Mouse (Mus musculus): ENCODE data around the gene Eif3i. TPM values are rescaled to one million over a fixed set of nuclear protein-coding genes. Genes with fewer than 3 reads are reported as not detected.

The Eif3i gene
- total and polyA plus RNA-seq, 3 experiments: 133 to 241 (median 152) TPM

GRCm38 (mm10) chr4:129542592-129543141 is 57.8 kb downstream of the Eif3i start, which contains the start of gene Hdac1:
TSS of gene Hdac1 (minus strand) at chr4:129542713.
- peak; percentile 99 for ATAC-seq (ENCODE audit: extremely low read depth, insufficient number of reproducible peaks, low FRiP score, poor library complexity, severe bottlenecking)
- peak; percentile 100 for DNase-seq (ENCODE audit: low spot score)
- TF ChIP-seq TAL1 (conservative IDR thresholded peaks at IDR 0.05; ENCODE audit: low read depth, low read length): no peak
- no peak for TF ChIP-seq CTCF (IDR thresholded peaks at IDR 0.05; ENCODE audit: low read depth, low read length)
- peaks cover 53% of the 10 kb centered on the region for H3K4me1 ChIP-seq (ENCODE audit: insufficient read depth, low read depth, low read length)
- H3K4me3 ChIP-seq (ENCODE audit: low read depth, low read length): peak within 1 kb of the TSS; percentile 90
- H3K9me3 ChIP-seq (replicated peaks): no peaks in the 10 kb centered on the region
- no peaks in the 10 kb centered on the region for H3K27me3 ChIP-seq (ENCODE audit: insufficient read depth, low read length)
- H3K36me3 ChIP-seq (replicated peaks): peaks cover 29% of the 10 kb centered on the region

Other genes with a start within 250 kb of the Eif3i start
- gene Zbtb8a, start 222.5 kb downstream of the Eif3i start, total RNA-seq (2014; fragmentation: Nextera tagmentation): not detected in 2 replicates
- 0.64 and 0.87 TPM in 2 replicates for gene Zbtb8a, start 222.5 kb downstream of the Eif3i start, total RNA-seq (2017)
- 0.14 and 0.17 TPM in 2 replicates for gene Zbtb8a, start 222.5 kb downstream of the Eif3i start, polyA plus RNA-seq (2012)
- not detected in 2 replicates for gene Zbtb8b, start 159.8 kb downstream of the Eif3i start, total RNA-seq (2014; fragmentation: Nextera tagmentation)
- 0.06 and 0.16 TPM in 2 replicates for gene Zbtb8b, start 159.8 kb downstream of the Eif3i start, total RNA-seq (2017)
- gene Zbtb8b, start 159.8 kb downstream of the Eif3i start, polyA plus RNA-seq (2012): not detected in 2 replicates
- gene Bsdc1, start 139.1 kb downstream of the Eif3i start, total RNA-seq (2014; fragmentation: Nextera tagmentation): 25.0 and 91.3 TPM in 2 replicates
- 28.4 and 29.1 TPM in 2 replicates for gene Bsdc1, start 139.1 kb downstream of the Eif3i start, total RNA-seq (2017)
- gene Bsdc1, start 139.1 kb downstream of the Eif3i start, polyA plus RNA-seq (2012): 25.7 and 34.8 TPM in 2 replicates
- not detected in 2 replicates for gene Tssk3, start 109.6 kb downstream of the Eif3i start, total RNA-seq (2014; fragmentation: Nextera tagmentation)
- 0.38 TPM in 1 of 2 replicates, not detected in the other for gene Tssk3, start 109.6 kb downstream of the Eif3i start, total RNA-seq (2017)
- gene Tssk3, start 109.6 kb downstream of the Eif3i start, polyA plus RNA-seq (2012): not detected in 2 replicates
- not detected in 2 replicates for gene Fam229a, start 109.5 kb downstream of the Eif3i start, total RNA-seq (2014; fragmentation: Nextera tagmentation)
- gene Fam229a, start 109.5 kb downstream of the Eif3i start, total RNA-seq (2017): not detected in 2 replicates
- gene Fam229a, start 109.5 kb downstream of the Eif3i start, polyA plus RNA-seq (2012): 0.31 TPM in 1 of 2 replicates, not detected in the other
- gene Marcksl1, start 87.1 kb downstream of the Eif3i start, total RNA-seq (2014; fragmentation: Nextera tagmentation): 14.5 and 18.7 TPM in 2 replicates
- gene Marcksl1, start 87.1 kb downstream of the Eif3i start, total RNA-seq (2017): 13.4 and 13.6 TPM in 2 replicates
- gene Marcksl1, start 87.1 kb downstream of the Eif3i start, polyA plus RNA-seq (2012): 38.9 and 47.0 TPM in 2 replicates
- gene Hdac1, start 57.9 kb downstream of the Eif3i start, total RNA-seq (2014; fragmentation: Nextera tagmentation): 79.8 and 86.5 TPM in 2 replicates
- gene Hdac1, start 57.9 kb downstream of the Eif3i start, total RNA-seq (2017): 64.5 and 76.7 TPM in 2 replicates
- gene Hdac1, start 57.9 kb downstream of the Eif3i start, polyA plus RNA-seq (2012): 53.7 and 63.6 TPM in 2 replicates
- gene Lck, start 27.0 kb downstream of the Eif3i start, total RNA-seq (2014; fragmentation: Nextera tagmentation): 3.5 TPM in 1 of 2 replicates, not detected in the other
- 1.7 and 2.1 TPM in 2 replicates for gene Lck, start 27.0 kb downstream of the Eif3i start, total RNA-seq (2017)
- gene Lck, start 27.0 kb downstream of the Eif3i start, polyA plus RNA-seq (2012): 1.3 and 1.8 TPM in 2 replicates
- not detected in 2 replicates for gene Fam167b, start 22.1 kb downstream of the Eif3i start, total RNA-seq (2014; fragmentation: Nextera tagmentation)
- gene Fam167b, start 22.1 kb downstream of the Eif3i start, total RNA-seq (2017): not detected in 2 replicates
- not detected in 2 replicates for gene Fam167b, start 22.1 kb downstream of the Eif3i start, polyA plus RNA-seq (2012)
- gene Tmem234, start within 50 bp of the Eif3i start, total RNA-seq (2014; fragmentation: Nextera tagmentation): 129 and 155 TPM in 2 replicates
- gene Tmem234, start within 50 bp of the Eif3i start, total RNA-seq (2017): 104 and 120 TPM in 2 replicates
- gene Tmem234, start within 50 bp of the Eif3i start, polyA plus RNA-seq (2012): 207 and 224 TPM in 2 replicates
- gene Dcdc2b, start 13.6 kb upstream of the Eif3i start, total RNA-seq (2014; fragmentation: Nextera tagmentation): 1.7 TPM in 1 of 2 replicates, not detected in the other
- 0.33 TPM in 1 of 2 replicates, not detected in the other for gene Dcdc2b, start 13.6 kb upstream of the Eif3i start, total RNA-seq (2017)
- 0.25 TPM in 1 of 2 replicates, not detected in the other for gene Dcdc2b, start 13.6 kb upstream of the Eif3i start, polyA plus RNA-seq (2012)
- gene Iqcc, start 18.5 kb upstream of the Eif3i start, total RNA-seq (2014; fragmentation: Nextera tagmentation): 23.6 and 24.4 TPM in 2 replicates
- 35.0 and 36.7 TPM in 2 replicates for gene Iqcc, start 18.5 kb upstream of the Eif3i start, total RNA-seq (2017)
- 7.0 and 8.8 TPM in 2 replicates for gene Iqcc, start 18.5 kb upstream of the Eif3i start, polyA plus RNA-seq (2012)
- 1.1 TPM in 1 of 2 replicates, not detected in the other for gene Ccdc28b, start 23.3 kb upstream of the Eif3i start, total RNA-seq (2014; fragmentation: Nextera tagmentation)
- gene Ccdc28b, start 23.3 kb upstream of the Eif3i start, total RNA-seq (2017): 20.7 and 23.8 TPM in 2 replicates
- 4.8 and 4.9 TPM in 2 replicates for gene Ccdc28b, start 23.3 kb upstream of the Eif3i start, polyA plus RNA-seq (2012)
- 35.5 and 39.7 TPM in 2 replicates for gene Txlna, start 40.4 kb upstream of the Eif3i start, total RNA-seq (2014; fragmentation: Nextera tagmentation)
- 73.5 and 79.6 TPM in 2 replicates for gene Txlna, start 40.4 kb upstream of the Eif3i start, total RNA-seq (2017)
- gene Txlna, start 40.4 kb upstream of the Eif3i start, polyA plus RNA-seq (2012): 57.1 and 62.5 TPM in 2 replicates
- 54.7 and 57.9 TPM in 2 replicates for gene Kpna6, start 72.1 kb upstream of the Eif3i start, total RNA-seq (2014; fragmentation: Nextera tagmentation)
- gene Kpna6, start 72.1 kb upstream of the Eif3i start, total RNA-seq (2017): 21.0 and 23.1 TPM in 2 replicates
- 19.9 and 21.0 TPM in 2 replicates for gene Kpna6, start 72.1 kb upstream of the Eif3i start, polyA plus RNA-seq (2012)
- gene Tmem39b, start 96.2 kb upstream of the Eif3i start, total RNA-seq (2014; fragmentation: Nextera tagmentation): 18.3 and 24.8 TPM in 2 replicates
- 2.1 and 3.9 TPM in 2 replicates for gene Tmem39b, start 96.2 kb upstream of the Eif3i start, total RNA-seq (2017)
- 31.1 and 34.3 TPM in 2 replicates for gene Tmem39b, start 96.2 kb upstream of the Eif3i start, polyA plus RNA-seq (2012)
- gene Khdrbs1, start 141.7 kb upstream of the Eif3i start, total RNA-seq (2014; fragmentation: Nextera tagmentation): 133 and 137 TPM in 2 replicates
- 72.6 and 87.2 TPM in 2 replicates for gene Khdrbs1, start 141.7 kb upstream of the Eif3i start, total RNA-seq (2017)
- 260 and 353 TPM in 2 replicates for gene Khdrbs1, start 141.7 kb upstream of the Eif3i start, polyA plus RNA-seq (2012)
- 712 and 801 TPM in 2 replicates for gene Ptp4a2, start 210.6 kb upstream of the Eif3i start, total RNA-seq (2014; fragmentation: Nextera tagmentation)
- 371 and 464 TPM in 2 replicates for gene Ptp4a2, start 210.6 kb upstream of the Eif3i start, total RNA-seq (2017)
- gene Ptp4a2, start 210.6 kb upstream of the Eif3i start, polyA plus RNA-seq (2012): 37.5 and 45.6 TPM in 2 replicates